Mouse (Mus musculus) intestine, postnatal 0 days (tissue): ENCODE data around the gene Fbxo9. TPM values are rescaled to one million over a fixed set of nuclear protein-coding genes. Genes with fewer than 3 reads are reported as not detected.
A peak's percentile ranks its signal among the peaks of the same experiment; 100 is the strongest.
"Not testable (repeated sequence)": the region's sequence is repeated elsewhere in the genome, so short reads cannot be mapped to it uniquely, and the experiment has no call there.

ENCODE experiments used
- ATAC-seq: fragments of 200-750 bp; cut with Nextera tagmentation; 2 replicates; pipeline ENCODE4 v1.8.0; 2017; ENCODE audit warnings: mild to moderate bottlenecking, moderate TSS enrichment, moderate library complexity
- H3K27ac ChIP-seq: fragments of 300-500 bp; sonication (generic); 2 replicates; pipeline ENCODE4 v1.5.1; 2014; ENCODE audit warnings: mild to moderate bottlenecking, low read depth, low read length, moderate library complexity
- H3K27me3 ChIP-seq: fragments of 300-500 bp; sonication (generic); replicated peaks from 2 replicates; pipeline ENCODE4 v1.6.1; 2014; ENCODE audit warnings: low read length, mixed read lengths; ENCODE audit not compliant: control insufficient read depth, insufficient read depth
- H3K36me3 ChIP-seq: fragments of 300-500 bp; sonication (generic); 2 replicates; pipeline ENCODE4 v1.6.1; 2014; ENCODE audit warnings: mild to moderate bottlenecking, moderate library complexity; ENCODE audit not compliant: control insufficient read depth, insufficient read depth
- H3K4me1 ChIP-seq: fragments of 300-500 bp; sonication (generic); replicated peaks from 2 replicates; pipeline ENCODE4 v1.6.1; 2014; ENCODE audit warnings: antibody characterized with exemption, low read length, mixed read lengths; ENCODE audit not compliant: control insufficient read depth, insufficient read depth
- H3K4me2 ChIP-seq: fragments of 300-500 bp; sonication (generic); replicated peaks from 2 replicates; pipeline ENCODE4 v1.6.1; 2014; ENCODE audit warnings: low read depth, mild to moderate bottlenecking, moderate library complexity
- H3K4me3 ChIP-seq: fragments of 300-500 bp; sonication (generic); 2 replicates; pipeline ENCODE4 v1.5.1; 2014; ENCODE audit warnings: low read depth, low read length
- H3K9ac ChIP-seq: fragments of 300-500 bp; sonication (generic); 2 replicates; pipeline ENCODE4 v1.6.1; 2014; ENCODE audit warnings: mild to moderate bottlenecking, low read depth, low read length
- H3K9me3 ChIP-seq: fragments of 300-500 bp; sonication (generic); 2 replicates; pipeline ENCODE4 v1.6.1; 2016; ENCODE audit warnings: mixed run types; ENCODE audit not compliant: control insufficient read depth
- CTCF ChIP-seq: sonication (generic); IDR thresholded peaks from 2 replicates; pipeline ENCODE4 v1.5.1; 2016; ENCODE audit warnings: low read depth, mild to moderate bottlenecking, control low read depth, antibody characterized with exemption, moderate library complexity
- WGBS: fragments of 180-500 bp; shearing (Covaris S2); extraction: QIAGEN DNeasy Blood & Tissue Kit; methylation state at CpG from one replicate; pipeline ENCODE4 v1.1.7; 2014; 5-methylcytosine and 5-hydroxymethylcytosine counted together
- polyA plus RNA-seq: library from polyadenylated mRNA; unstranded; fragments of >200 nt; fragmentation: Nextera tagmentation; extraction: Ambion mirVana; gene quantifications from 2 replicates; pipeline ENCODE4 v1.2.1, GENCODE M21; 2015

The Fbxo9 gene
- polyA plus RNA-seq, 1 experiment from 2014 or later = 40.2 TPM

DNA sequence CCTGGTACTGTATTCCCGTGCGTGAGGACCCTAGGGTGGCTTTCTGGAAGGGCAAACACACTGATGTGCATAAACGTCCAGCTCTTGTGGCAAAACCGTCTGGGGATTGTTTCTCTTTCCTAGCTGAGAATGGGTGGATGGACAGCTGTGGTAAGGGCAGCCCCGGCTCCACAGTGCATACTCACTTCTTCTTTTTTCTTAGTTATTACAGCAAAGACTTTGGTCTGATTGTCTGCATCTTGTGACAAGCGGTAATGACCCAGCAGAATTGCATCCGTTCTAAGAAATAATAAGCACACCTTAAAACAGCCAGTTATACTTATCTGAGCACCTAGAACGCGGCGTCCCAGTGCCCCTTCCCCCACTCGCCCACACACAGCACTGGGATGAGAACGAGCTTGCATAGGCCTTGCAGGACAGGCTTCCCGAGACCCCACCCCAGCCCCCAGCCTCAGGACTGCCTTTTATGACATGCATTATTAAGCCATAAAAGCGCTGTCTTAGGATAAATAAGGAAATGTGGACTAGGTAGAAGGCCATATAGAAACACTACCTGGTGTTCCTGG lies 23.1 kb downstream of the Fbxo9 start:
- Histone ChIP-seq H3K4me2 (no peak overlapping the region; the same call in 1 of the 2 replicates), H3K27ac (peak overlapping the region; percentile 60), H3K9me3 (no peaks in the 10 kb centered on the region), H3K9ac (no peak overlapping the region), H3K27me3 (no peaks in the 10 kb centered on the region), H3K4me1 (peaks cover 4% of the 10 kb centered on the region; the same call in 1 of the 2 replicates), H3K36me3 (peaks cover 61% of the 10 kb centered on the region), H3K4me3 (no peak overlapping the region)
- TF ChIP-seq CTCF = no peak
- peak; percentile 82 for ATAC-seq
- 51% methylated on average over 14 of the region's 14 CpGs for WGBS

DNA sequence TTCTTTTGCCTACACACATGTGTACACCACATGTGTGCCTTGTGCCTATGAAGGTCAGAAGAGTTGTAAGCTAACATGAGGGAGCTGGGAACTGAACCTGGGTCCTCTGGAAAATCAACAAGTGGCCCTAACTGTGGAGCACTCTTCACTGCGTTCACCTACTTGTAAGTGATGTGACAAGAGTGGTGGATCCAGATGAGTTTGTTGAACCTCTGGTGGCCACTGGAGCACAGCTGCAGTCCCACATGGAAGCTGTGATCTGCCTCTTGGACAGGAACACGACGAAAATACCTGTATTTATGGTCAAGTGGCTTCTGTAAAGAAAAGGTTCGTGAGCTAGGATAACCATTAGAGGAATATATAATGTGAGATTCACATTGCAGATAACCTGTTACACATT lies 24.5 kb downstream of the Fbxo9 start:
- H3K36me3 ChIP-seq = peaks cover 59% of the 10 kb centered on the region
- H3K4me2 ChIP-seq = no peak overlapping the region
- H3K4me3 ChIP-seq = no peak overlapping the region
- peaks cover 4% of the 10 kb centered on the region; the same call in 1 of the 2 replicates for H3K4me1 ChIP-seq
- WGBS = 86% methylated on average over 4 of the region's 4 CpGs
- no peak overlapping the region for H3K9ac ChIP-seq
- H3K27ac ChIP-seq = 0 out of 2 replicates have a peak overlapping the region, but pooled peaks have one; percentile 9
- no peak for TF ChIP-seq CTCF
- ATAC-seq = no peak
- H3K27me3 ChIP-seq = no peaks in the 10 kb centered on the region
- no peaks in the 10 kb centered on the region for H3K9me3 ChIP-seq

GRCm38 (mm10) chr9:78081835-78082234 lies 27.0 kb downstream of the Fbxo9 start:
- H3K9ac ChIP-seq = no peak overlapping the region
- no peaks in the 10 kb centered on the region for H3K27me3 ChIP-seq
- 83% methylated on average over 7 of the region's 7 CpGs for WGBS
- peaks cover 3% of the 10 kb centered on the region; the same call in 1 of the 2 replicates for H3K4me1 ChIP-seq
- H3K36me3 ChIP-seq = peaks cover 46% of the 10 kb centered on the region
- H3K4me2 ChIP-seq = no peak overlapping the region
- H3K9me3 ChIP-seq = no peaks in the 10 kb centered on the region
- no peak overlapping the region for H3K27ac ChIP-seq
- no peak for ATAC-seq
- H3K4me3 ChIP-seq = no peak overlapping the region
- no peak for TF ChIP-seq CTCF

DNA sequence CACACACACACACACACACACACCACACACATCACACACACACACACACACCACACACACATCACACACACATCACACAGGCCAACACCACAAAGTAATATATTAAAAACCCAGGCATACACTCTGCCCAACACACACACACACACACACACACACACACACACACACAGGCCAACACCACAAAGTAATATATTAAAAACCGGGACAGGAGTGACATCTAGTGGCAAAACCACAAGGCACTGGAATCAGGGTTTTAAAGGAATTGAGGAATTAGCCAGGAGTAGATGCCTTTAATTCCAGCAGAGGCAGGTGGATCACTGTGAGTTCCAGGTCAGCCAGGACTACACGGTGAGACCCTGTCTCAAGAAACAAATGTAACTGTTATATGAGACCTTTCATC lies 30.6 kb downstream of the Fbxo9 start:
- no peak overlapping the region for H3K4me3 ChIP-seq
- peak; percentile 61 for TF ChIP-seq CTCF
- H3K4me1 ChIP-seq = no peaks in the 10 kb centered on the region
- no peak overlapping the region for H3K27ac ChIP-seq
- no peaks in the 10 kb centered on the region for H3K27me3 ChIP-seq
- H3K36me3 ChIP-seq = peaks cover 14% of the 10 kb centered on the region
- no peak overlapping the region for H3K9ac ChIP-seq
- ATAC-seq = no peak
- 16% methylated on average over 2 of the region's 2 CpGs for WGBS
- H3K9me3 ChIP-seq = no peaks in the 10 kb centered on the region
- H3K4me2 ChIP-seq = no peak overlapping the region

GRCm38 (mm10) chr9:78075256-78075655 lies 33.6 kb downstream of the Fbxo9 start:
- Histone ChIP-seq H3K4me3 (no peak overlapping the region), H3K27ac (no peak overlapping the region), H3K4me2 (no peak overlapping the region), H3K9me3 (no peaks in the 10 kb centered on the region), H3K36me3 (no peaks in the 10 kb centered on the region; the same call in 1 of the 2 replicates), H3K9ac (no peak overlapping the region), H3K27me3 (no peaks in the 10 kb centered on the region), H3K4me1 (no peaks in the 10 kb centered on the region)
- TF ChIP-seq CTCF = no peak
- ATAC-seq = no peak
- 89% methylated on average over 3 of the region's 3 CpGs for WGBS

- WGBS = 85% methylated on average over 13 of the region's 13 CpGs
- no peaks in the 10 kb centered on the region for H3K4me1 ChIP-seq
- no peak overlapping the region for H3K27ac ChIP-seq
- no peaks in the 10 kb centered on the region; the same call in 1 of the 2 replicates for H3K36me3 ChIP-seq
- ATAC-seq = no peak
- no peak overlapping the region for H3K9ac ChIP-seq
- no peak for TF ChIP-seq CTCF
- H3K9me3 ChIP-seq = no peaks in the 10 kb centered on the region
- H3K4me3 ChIP-seq = no peak overlapping the region
- H3K4me2 ChIP-seq = no peak overlapping the region
- no peaks in the 10 kb centered on the region for H3K27me3 ChIP-seq
Observed at GRCm38 (mm10) chr9:78073713-78074340, 35.0 kb downstream of the Fbxo9 start.

- not testable (repeated sequence) for H3K9me3 ChIP-seq, ATAC-seq, H3K36me3 ChIP-seq, H3K27me3 ChIP-seq, H3K27ac ChIP-seq, H3K4me2 ChIP-seq, H3K9ac ChIP-seq, H3K4me1 ChIP-seq, H3K4me3 ChIP-seq
- 91% methylated on average over 3 of the region's 3 CpGs for WGBS
Observed at GRCm38 (mm10) chr9:78073291-78073690, 35.6 kb downstream of the Fbxo9 start.
